Mouse (Mus musculus) forebrain, embryonic 11.5 days (tissue): ENCODE measurements around the gene Rasgrp3. TPM values are rescaled to one million over a fixed set of nuclear protein-coding genes. Genes with fewer than 3 reads are reported as not detected.

ENCODE experiments used
- ATAC-seq: fragments of 200-750 bp; cut with Nextera tagmentation; replicated peaks from 2 replicates; pipeline ENCODE4 v1.8.0; 2017; ENCODE audit warnings: moderate TSS enrichment; ENCODE audit not compliant: low FRiP score
- DNase-seq: peaks from one replicate; pipeline ENCODE4 v3.0.0-alpha.2; 2017; ENCODE audit warnings: low spot score
- H3K27ac ChIP-seq: fragments of 300-500 bp; sonication (generic); 2 replicates; pipeline ENCODE4 v1.5.1; 2014; ENCODE audit warnings: low read depth, low read length
- H3K27me3 ChIP-seq: fragments of 300-500 bp; sonication (generic); 2 replicates; pipeline ENCODE4 v1.6.1; 2014; ENCODE audit warnings: mild to moderate bottlenecking, low read length, mixed read lengths; ENCODE audit not compliant: control insufficient read depth, insufficient read depth
- H3K36me3 ChIP-seq: fragments of 300-500 bp; sonication (generic); 2 replicates; pipeline ENCODE4 v1.6.1; 2014; ENCODE audit warnings: mild to moderate bottlenecking, low read length, moderate library complexity, mixed read lengths; ENCODE audit not compliant: control insufficient read depth, insufficient read depth
- H3K4me1 ChIP-seq: fragments of 300-500 bp; sonication (generic); replicated peaks from 2 replicates; pipeline ENCODE4 v1.6.1; 2014; ENCODE audit warnings: low read length, mixed read lengths; ENCODE audit not compliant: control insufficient read depth, insufficient read depth
- H3K4me2 ChIP-seq: fragments of 300-500 bp; sonication (generic); 2 replicates; pipeline ENCODE4 v1.6.1; 2014; ENCODE audit warnings: low read depth, mild to moderate bottlenecking, low read length, moderate library complexity, mixed read lengths; ENCODE audit not compliant: severe bottlenecking
- H3K4me3 ChIP-seq: fragments of 300-500 bp; sonication (generic); 2 replicates; pipeline ENCODE4 v1.5.1; 2014; ENCODE audit warnings: low read depth, low read length
- H3K9ac ChIP-seq: fragments of 300-500 bp; sonication (generic); 2 replicates; pipeline ENCODE4 v1.6.1; 2014; ENCODE audit warnings: low read length
- H3K9me3 ChIP-seq: fragments of 300-500 bp; sonication (generic); 2 replicates; pipeline ENCODE4 v1.6.1; 2016; ENCODE audit warnings: low read length, mixed read lengths; ENCODE audit not compliant: control insufficient read depth
- WGBS: fragments of 180-500 bp; shearing (Covaris S2); extraction: QIAGEN DNeasy Blood & Tissue Kit; methylation state at CpG from one replicate; pipeline ENCODE4 v1.1.7; 2014; 5-methylcytosine and 5-hydroxymethylcytosine counted together
- polyA plus RNA-seq: library from polyadenylated mRNA; unstranded; fragments of >200 nt; fragmentation: Nextera tagmentation; extraction: Ambion mirVana; gene quantifications from 2 replicates; pipeline ENCODE4 v1.2.1, GENCODE M21; 2014

Gene Rasgrp3
- polyA plus RNA-seq, result 4.5 and 9.6 TPM in 2 replicates

DNA sequence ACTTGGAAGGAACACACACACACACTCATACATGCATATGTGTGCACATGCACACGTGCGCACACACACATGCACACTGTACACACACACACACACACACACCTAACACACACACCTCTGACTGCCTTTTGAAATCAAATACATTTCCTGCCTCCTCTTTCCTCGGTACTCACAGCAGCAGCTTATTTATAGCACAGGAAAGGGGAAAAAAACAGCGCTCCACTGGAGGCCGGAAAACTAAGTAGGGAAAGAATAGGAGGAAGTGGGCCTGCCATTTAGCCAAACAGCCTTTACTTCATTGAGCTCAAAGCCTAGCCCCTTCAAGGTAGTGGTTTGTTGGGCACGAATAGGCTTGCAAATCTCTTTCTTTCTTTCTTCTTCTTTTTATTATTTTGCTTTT lies at the start of gene Rasgrp3:
TSS of gene Rasgrp3 (plus strand) at position 298 of the 400 bp plus-strand sequence.
- H3K4me1 ChIP-seq, result no peaks in the 10 kb centered on the region
- no peaks in the 10 kb centered on the region for H3K27me3 ChIP-seq
- DNase-seq, result no peak
- ATAC-seq, result no peak
- no peaks in the 10 kb centered on the region for H3K9me3 ChIP-seq
- H3K27ac ChIP-seq, result no peak within 1 kb of the TSS
- no peak within 1 kb of the TSS for H3K9ac ChIP-seq
- no peaks in the 10 kb centered on the region for H3K36me3 ChIP-seq
- 70% methylated on average over 6 of the region's 6 CpGs for WGBS
- H3K4me3 ChIP-seq, result no peak within 1 kb of the TSS
- H3K4me2 ChIP-seq, result no peak within 1 kb of the TSS

DNA sequence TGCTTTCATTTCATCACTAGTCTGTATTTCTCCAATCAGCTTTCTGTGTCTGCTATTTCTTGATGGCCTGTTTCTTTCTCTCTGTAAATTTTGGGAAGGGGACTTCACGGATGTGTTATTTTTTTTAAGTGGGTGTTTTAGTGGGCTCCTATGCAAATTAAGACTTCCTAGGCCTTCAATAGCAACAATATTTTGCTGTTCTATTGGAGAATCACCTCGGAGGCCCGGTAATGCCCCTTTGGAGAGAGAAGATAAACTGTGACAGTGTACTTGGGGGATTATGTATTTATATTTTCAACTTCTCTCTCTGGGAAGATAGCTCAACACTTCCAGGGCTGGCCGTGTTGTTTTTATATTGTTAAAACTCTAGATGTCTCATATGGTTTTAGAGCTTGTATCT lies 47.3 kb upstream of the Rasgrp3 start:
- H3K4me2 ChIP-seq, result no peak overlapping the region
- ATAC-seq (no peak), DNase-seq (no peak)
- H3K27ac ChIP-seq, result no peak overlapping the region
- 83% methylated on average over 4 of the region's 4 CpGs for WGBS
- H3K4me3 ChIP-seq, result no peak overlapping the region
- no peaks in the 10 kb centered on the region for H3K36me3 ChIP-seq
- H3K9ac ChIP-seq, result no peak overlapping the region
- no peaks in the 10 kb centered on the region for H3K27me3 ChIP-seq
- no peaks in the 10 kb centered on the region for H3K9me3 ChIP-seq
- H3K4me1 ChIP-seq, result no peaks in the 10 kb centered on the region

DNA sequence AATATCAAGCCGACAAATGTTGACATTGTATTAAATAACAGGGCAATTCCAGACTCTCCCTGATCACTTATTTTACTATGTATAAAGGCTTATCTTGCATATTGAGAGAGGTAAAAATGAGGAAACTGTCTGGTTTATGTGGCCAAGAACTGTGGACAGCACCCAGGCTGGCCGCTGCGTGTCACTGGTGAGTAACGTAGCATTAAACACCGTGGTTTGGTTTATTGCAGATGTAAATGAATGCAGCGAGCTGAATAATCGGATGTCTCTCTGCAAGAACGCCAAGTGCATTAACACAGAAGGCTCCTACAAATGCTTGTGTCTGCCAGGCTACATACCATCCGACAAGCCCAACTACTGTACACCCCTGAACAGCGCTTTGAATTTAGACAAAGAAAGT lies 45.6 kb upstream of the Rasgrp3 start:
- 92% methylated on average over 10 of the region's 10 CpGs for WGBS
- Histone ChIP-seq H3K4me3 (no peak overlapping the region), H3K36me3 (no peaks in the 10 kb centered on the region), H3K27me3 (no peaks in the 10 kb centered on the region), H3K27ac (no peak overlapping the region), H3K9ac (no peak overlapping the region), H3K9me3 (no peaks in the 10 kb centered on the region), H3K4me2 (no peak overlapping the region), H3K4me1 (no peaks in the 10 kb centered on the region)
- no peak for ATAC-seq
- DNase-seq, result no peak

DNA sequence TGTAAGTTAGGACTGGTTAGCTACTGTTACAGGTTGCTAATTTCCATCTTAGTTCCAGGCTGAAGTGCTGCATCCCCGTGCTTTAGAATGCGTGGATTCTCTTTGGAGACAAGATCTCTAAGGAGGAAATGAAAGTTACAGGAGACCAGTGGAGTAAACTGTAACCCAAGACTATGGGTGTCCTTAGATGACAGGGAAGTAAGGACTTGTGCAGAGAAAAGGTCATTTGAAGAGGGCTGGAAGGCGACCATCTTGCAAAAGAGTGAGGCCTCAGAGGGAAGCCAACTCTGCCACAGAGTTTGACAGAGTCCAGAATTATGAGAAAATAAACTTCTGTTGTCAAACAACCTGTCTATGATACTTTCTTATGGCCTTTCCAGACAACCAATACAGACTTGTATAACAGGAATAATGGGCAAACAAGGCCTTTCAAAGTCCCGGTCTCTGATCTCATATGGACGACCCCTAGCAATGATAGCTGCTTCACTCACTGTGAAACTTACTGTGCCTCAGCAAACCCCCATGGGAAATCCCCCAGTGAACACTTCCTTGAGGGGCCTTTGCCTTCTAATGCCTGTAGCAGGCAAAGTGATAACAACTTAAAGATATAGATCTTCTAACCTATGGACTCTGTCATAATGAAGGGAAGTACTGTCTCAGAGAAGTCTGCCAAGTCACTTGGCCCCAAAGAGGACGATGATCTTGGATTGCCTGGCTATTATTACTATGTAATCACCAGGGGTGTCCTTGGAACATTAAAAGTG lies 44.1 kb upstream of the Rasgrp3 start:
- Histone ChIP-seq H3K4me2 (no peak overlapping the region), H3K9ac (no peak overlapping the region), H3K36me3 (no peaks in the 10 kb centered on the region), H3K4me3 (no peak overlapping the region), H3K27me3 (no peaks in the 10 kb centered on the region), H3K9me3 (no peaks in the 10 kb centered on the region), H3K27ac (no peak overlapping the region), H3K4me1 (no peaks in the 10 kb centered on the region)
- DNase-seq (no peak), ATAC-seq (no peak)
- 92% methylated on average over 6 of the region's 6 CpGs for WGBS

DNA sequence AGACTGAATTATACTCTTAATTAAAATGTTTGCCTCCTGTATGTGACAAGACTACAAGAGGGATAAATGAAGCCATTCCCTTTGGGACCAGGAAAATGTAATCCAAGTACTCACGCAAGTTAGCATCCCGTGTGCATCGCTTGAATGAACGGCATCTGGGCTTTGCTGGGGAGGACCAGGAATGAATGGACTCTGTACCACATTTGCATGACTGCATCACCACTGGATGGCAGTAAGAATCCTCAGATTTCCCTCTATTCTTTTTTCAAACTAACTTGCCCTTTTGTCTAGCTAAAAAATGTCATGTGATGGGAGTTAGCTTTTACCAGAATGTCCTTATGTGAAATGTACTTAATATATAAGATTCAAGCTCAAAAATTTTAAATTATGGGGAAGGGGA lies 29.3 kb upstream of the Rasgrp3 start:
- Histone ChIP-seq H3K27ac (no peak overlapping the region), H3K9me3 (no peaks in the 10 kb centered on the region), H3K4me3 (no peak overlapping the region), H3K4me1 (no peaks in the 10 kb centered on the region), H3K9ac (no peak overlapping the region), H3K4me2 (no peak overlapping the region), H3K27me3 (no peaks in the 10 kb centered on the region), H3K36me3 (no peaks in the 10 kb centered on the region)
- WGBS, result 69% methylated on average over 4 of the region's 4 CpGs
- ATAC-seq, result no peak
- no peak for DNase-seq

DNA sequence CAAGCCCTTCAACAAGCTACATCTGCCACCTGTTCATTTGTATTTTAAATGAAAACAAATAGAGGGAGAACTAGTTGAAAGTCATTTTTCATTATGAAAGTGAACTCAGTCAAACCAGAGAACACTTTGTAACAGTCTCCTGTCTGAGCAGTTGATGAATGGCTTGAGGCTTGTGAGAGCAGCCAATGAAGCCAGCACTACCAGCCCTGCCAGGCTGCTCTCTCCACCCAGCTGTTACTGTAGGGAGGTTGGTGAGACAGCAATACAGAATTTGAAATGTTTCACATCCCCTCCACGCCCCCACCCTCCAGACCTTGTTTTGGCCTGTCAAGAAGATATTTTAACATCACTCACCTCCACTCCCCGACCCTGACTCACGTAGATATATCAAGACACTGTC lies 18.8 kb upstream of the Rasgrp3 start:
- H3K4me1 ChIP-seq, result no peaks in the 10 kb centered on the region
- H3K27ac ChIP-seq, result no peak overlapping the region
- no peaks in the 10 kb centered on the region for H3K36me3 ChIP-seq
- H3K9me3 ChIP-seq, result no peaks in the 10 kb centered on the region
- H3K27me3 ChIP-seq, result no peaks in the 10 kb centered on the region
- H3K4me3 ChIP-seq, result no peak overlapping the region
- no peak overlapping the region for H3K4me2 ChIP-seq
- ATAC-seq (no peak), DNase-seq (no peak)
- no peak overlapping the region for H3K9ac ChIP-seq
- WGBS, result 89% methylated on average over 3 of the region's 3 CpGs

DNA sequence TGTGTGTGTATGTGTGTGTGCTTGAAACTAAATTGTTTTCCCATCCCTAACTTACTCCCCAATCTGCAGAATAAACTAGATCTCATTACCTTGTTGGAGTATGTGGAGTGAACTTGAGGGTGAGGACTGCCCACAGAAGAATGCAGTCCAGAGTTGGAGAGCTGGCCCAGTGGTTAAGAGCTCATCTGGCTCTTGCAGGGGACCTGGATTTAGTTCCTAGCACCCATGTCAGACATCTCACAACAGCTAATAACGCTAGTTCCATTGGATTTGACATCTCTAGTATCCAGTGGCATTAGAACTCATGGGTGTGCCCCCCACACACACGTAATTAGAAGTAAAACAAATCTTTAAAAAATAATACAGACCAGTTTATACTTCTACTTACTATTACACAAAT lies 1.5 kb upstream of the Rasgrp3 start:
- Histone ChIP-seq H3K27me3 (no peaks in the 10 kb centered on the region), H3K9ac (no peak overlapping the region), H3K36me3 (no peaks in the 10 kb centered on the region), H3K27ac (no peak overlapping the region), H3K4me3 (no peak overlapping the region), H3K9me3 (no peaks in the 10 kb centered on the region), H3K4me1 (no peaks in the 10 kb centered on the region), H3K4me2 (no peak overlapping the region)
- DNase-seq (no peak), ATAC-seq (no peak)
- WGBS, result 88% methylated on average over 2 of the region's 2 CpGs

DNA sequence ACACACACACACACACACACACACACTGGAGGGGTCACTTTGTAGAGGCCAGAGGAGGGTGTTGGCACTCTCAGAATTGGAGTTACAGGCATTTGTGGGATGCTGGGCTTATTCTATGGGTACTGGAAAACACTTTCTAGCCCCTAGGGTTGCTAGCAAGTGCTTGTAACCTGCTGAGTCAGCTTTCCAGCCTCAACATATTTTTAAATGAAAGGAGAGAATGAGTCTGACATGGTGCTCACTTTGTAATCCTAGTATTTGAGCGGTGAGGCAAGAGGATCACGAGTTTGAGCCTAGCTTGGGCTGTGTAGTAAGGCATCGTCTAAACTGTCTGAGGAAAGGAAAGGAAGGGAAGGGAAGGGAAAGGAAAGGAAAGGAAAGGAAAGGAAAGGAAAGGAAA lies 825 bp upstream of the Rasgrp3 start:
- Histone ChIP-seq H3K27me3 (no peaks in the 10 kb centered on the region), H3K4me1 (no peaks in the 10 kb centered on the region), H3K9me3 (no peaks in the 10 kb centered on the region), H3K27ac (no peak overlapping the region), H3K9ac (no peak overlapping the region), H3K4me3 (no peak overlapping the region), H3K4me2 (no peak overlapping the region), H3K36me3 (no peaks in the 10 kb centered on the region)
- DNase-seq (no peak), ATAC-seq (no peak)
- 81% methylated on average over 3 of the region's 3 CpGs for WGBS

DNA sequence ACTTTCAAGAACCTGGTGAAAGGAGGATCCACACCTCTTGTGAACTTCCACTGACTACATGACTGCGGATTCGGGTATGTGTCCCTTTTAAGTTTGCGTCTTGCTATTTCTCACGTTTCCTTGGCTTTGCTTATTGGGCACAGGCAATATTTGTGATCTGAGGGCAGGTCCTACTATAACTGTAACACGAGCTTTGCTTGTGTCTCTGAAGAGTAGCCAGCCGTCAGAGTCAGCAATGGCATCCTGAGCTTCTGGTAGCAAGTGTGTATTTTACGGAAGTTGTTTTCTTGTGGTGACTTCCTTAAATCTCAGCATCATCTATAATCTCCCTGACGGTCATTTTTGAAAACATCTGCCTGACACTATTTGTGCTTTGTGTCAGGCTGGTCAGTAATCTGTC lies 399 bp downstream of the Rasgrp3 start:
- Histone ChIP-seq H3K27me3 (no peaks in the 10 kb centered on the region), H3K9ac (no peak overlapping the region), H3K4me2 (no peak overlapping the region), H3K9me3 (no peaks in the 10 kb centered on the region), H3K27ac (no peak overlapping the region), H3K4me1 (no peaks in the 10 kb centered on the region), H3K36me3 (no peaks in the 10 kb centered on the region), H3K4me3 (no peak overlapping the region)
- WGBS, result 81% methylated on average over 8 of the region's 8 CpGs
- ATAC-seq, result no peak
- DNase-seq, result no peak
